Mouse (Mus musculus) urinary bladder, postnatal 25 days (tissue): ENCODE results near the gene 5830473C10Rik.

Experiments used
- DNase-seq: peaks from one replicate; pipeline ENCODE4 v3.0.0; 2022; ENCODE audit warnings: low spot score

The 5830473C10Rik gene

DNA sequence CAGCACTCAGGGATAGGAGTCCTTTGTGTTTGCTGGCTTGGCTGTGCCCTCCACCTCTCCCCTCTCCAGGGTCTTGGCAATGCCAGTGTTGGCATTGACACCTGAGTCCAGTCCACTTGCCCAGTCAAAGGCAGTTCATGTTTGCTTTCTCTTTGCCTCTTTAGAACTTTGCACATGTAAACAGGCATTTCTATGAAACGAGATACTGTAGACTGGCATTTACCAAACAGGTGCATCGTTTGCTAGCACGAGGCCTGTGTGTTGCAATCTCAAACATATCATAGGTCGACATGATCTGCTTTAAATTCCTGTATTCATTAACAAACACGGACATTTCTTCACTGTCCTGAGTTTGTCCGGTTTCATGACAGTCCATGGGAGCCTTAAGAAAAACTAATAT is at the start of gene 5830473C10Rik:
Gene 5830473C10Rik, plus strand, starts transcription at position 365 of the 400 bp plus-strand sequence.
- no peak for DNase-seq

GRCm38 (mm10) chr5:90512288-90512955 is 48.5 kb upstream of the 5830473C10Rik start:
- DNase-seq, result no peak

DNA sequence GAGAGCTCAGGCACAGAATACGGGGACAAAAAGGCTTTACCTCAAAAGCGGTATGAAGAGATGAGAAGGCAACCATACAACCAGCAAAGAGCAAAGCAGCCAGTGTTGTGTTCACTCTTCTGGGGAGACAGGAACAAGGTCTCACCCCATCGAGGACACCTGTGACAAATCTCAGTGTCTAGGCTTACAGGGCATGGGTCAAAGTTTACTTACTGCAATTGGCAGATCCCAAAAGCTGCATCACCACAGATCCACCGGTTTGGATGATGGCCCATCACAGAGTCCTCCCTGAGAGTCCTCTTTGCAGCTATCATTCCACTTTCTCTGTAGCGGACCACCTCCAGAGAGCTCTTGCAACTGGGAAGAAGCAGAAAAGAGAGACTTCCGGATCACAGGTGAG is 45.3 kb upstream of the 5830473C10Rik start:
- no peak for DNase-seq

GRCm38 (mm10) chr5:90518356-90519100 is 42.4 kb upstream of the 5830473C10Rik start, which contains the start of gene Afm:
TSS of gene Afm (plus strand) at chr5:90518932.
- no peak for DNase-seq

- no peak for DNase-seq
Measured at GRCm38 (mm10) chr5:90551191-90551590, 9.7 kb upstream of the 5830473C10Rik start.

GRCm38 (mm10) chr5:90556052-90556451 is 4.9 kb upstream of the 5830473C10Rik start:
- no peak for DNase-seq

- no peak for DNase-seq
Measured at GRCm38 (mm10) chr5:90561721-90562275, 891 bp downstream of the 5830473C10Rik start.

- DNase-seq, result no peak
Measured at GRCm38 (mm10) chr5:90562880-90563279, 2.0 kb downstream of the 5830473C10Rik start.

GRCm38 (mm10) chr5:90564161-90564560 is 3.3 kb downstream of the 5830473C10Rik start:
- DNase-seq, result no peak

- no peak for DNase-seq
Measured at GRCm38 (mm10) chr5:90565205-90565604, 4.3 kb downstream of the 5830473C10Rik start.

GRCm38 (mm10) chr5:90567788-90568187 is 6.9 kb downstream of the 5830473C10Rik start:
- DNase-seq, result no peak

DNA sequence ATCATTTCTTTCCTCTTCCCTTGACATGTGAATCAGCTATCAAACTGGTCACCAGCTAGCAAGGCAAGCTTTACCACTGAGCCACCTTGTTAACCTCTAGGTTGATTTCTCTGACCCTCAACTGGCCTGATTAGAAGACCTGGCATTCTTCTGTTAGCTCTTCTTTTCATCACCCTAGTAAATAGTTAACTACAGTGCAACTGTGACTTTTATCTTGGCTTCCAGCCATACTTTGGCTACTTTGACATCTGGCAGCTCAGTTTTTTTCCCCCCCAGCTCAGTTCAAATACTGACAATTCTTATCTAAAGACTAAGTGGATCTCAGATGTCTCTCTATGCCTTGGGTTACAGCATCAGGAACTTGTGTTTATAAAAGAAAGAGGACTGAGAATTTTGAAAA is 7.4 kb downstream of the 5830473C10Rik start:
- DNase-seq, result no peak

GRCm38 (mm10) chr5:90571216-90571615 is 10.3 kb downstream of the 5830473C10Rik start:
- no peak for DNase-seq

GRCm38 (mm10) chr5:90577751-90578150 is 16.8 kb downstream of the 5830473C10Rik start:
- DNase-seq, result no peak

DNA sequence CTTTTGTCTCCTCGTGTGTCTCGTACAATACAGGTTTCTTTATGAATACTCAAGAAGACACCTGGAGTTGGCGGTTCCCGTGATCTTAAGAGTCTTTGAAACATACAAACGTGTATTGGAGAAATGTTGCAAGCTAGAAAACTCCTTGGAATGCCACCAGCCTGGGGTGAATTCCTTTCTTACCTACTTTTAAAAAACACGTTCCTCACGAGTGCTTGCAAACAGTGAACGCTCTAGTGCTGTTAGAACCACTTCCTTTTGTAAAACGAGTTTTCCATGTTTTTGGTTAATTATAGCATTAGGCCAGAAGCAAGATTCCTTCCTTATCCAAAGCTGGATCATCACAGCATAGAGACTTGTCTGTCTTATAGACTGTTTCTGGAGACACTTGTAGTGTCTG is 18.6 kb downstream of the 5830473C10Rik start:
- DNase-seq, result no peak

GRCm38 (mm10) chr5:90582179-90582578 is 21.3 kb downstream of the 5830473C10Rik start:
- no peak for DNase-seq

DNA sequence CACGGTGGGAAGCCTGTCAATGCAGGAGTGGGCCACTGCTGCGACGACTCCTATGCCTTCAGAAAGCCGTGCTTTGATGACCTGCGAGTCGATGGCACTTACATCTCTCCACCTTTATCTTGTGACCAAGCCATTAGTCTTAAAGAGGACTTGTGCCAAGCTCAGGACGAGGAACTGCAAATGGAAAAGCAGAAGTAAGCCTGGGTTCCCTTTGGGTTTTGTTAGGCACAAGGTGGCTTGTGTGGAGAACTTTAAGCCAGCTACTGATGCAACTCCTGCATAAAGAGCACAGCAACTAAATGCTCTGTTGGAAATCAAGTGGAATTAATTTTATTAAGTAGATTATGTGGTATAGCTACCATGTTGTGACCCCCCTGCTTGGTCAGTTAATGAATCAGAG is 23.9 kb downstream of the 5830473C10Rik start:
- no peak for DNase-seq

GRCm38 (mm10) chr5:90586511-90586910 is 25.6 kb downstream of the 5830473C10Rik start:
- DNase-seq, result no peak

- no peak for DNase-seq
Measured at GRCm38 (mm10) chr5:90588104-90588503, 27.2 kb downstream of the 5830473C10Rik start.

DNA sequence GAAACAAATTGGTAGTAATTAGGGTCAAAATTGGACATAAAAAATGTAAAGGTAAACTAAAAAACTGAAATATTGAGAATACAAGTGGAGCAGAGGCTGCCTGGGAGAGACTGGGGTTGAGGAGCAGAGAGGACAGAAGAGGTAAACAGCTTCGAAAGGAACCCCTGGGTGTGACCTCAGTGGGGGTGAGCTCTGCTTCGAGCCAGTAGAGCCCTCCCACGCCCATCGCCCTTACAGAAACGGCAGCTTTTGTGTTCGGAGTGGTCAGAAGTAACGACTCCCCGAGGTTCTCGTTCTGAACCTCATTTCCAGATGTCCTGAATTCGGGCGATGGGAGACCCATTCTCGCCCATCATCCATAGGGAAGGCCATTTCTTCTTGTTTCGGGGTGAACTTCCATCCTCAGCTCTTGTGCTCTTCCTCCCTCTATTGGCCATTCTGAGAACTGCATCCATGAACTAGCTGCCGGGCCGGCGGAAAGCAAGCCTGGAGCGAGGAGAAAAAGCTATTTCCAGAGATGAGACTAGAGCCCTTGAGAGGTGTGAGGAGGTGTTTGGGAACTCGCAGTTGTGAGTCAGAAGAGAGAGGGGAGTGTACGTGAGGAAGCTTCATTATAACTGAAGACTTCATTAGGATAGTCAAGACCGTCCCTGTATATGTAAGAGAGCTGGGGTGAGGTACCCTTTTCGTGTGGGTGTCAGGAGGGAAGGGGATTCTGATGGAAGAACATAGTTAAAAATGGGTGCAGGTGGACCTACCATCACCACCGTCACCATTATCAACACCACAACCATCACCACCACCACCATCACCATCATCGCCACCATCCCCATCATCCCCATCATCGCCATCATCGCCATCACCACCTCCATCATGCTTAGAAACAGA is 28.0 kb downstream of the 5830473C10Rik start:
- DNase-seq, result peak; percentile 61

DNA sequence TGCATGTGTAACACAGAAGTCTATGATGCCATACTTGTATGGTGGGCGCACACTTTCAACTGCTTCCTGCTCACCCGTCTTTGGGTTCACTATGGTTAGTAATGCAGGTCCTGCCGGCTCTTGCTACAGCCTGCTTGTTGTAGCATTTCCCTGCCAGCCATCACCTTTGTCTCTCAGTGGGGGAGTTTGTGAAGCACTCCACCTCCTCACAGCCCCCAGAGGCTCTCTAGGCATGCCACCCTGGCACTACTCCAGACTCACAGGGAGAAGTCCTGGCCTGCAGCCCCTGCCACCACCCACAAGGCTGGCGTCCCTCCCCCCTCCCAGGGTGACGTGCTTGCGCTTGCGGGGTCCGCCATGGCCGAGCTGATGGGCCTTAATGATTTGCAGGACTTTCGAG is 29.8 kb downstream of the 5830473C10Rik start:
- no peak for DNase-seq

DNA sequence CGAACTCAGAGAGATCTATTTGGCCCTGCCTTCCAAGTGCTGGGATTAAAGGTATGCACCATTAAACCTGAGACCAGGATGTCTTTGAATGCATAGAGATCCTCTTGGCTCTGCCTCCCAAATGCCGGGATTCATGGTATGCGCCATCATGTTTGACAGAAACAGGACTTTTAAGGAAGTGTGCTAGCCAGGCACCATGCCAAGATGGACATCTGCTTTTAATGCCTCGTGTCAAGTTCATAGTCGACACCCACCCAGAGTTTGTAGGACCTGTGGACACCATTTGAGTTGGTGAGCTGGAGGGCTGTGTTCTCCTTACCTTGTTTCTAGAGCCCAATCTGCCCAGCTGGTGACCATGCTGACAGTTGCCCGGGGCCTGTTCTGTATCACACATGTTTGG is 31.0 kb downstream of the 5830473C10Rik start:
- DNase-seq, result no peak
